In the genomic region with DNA sequence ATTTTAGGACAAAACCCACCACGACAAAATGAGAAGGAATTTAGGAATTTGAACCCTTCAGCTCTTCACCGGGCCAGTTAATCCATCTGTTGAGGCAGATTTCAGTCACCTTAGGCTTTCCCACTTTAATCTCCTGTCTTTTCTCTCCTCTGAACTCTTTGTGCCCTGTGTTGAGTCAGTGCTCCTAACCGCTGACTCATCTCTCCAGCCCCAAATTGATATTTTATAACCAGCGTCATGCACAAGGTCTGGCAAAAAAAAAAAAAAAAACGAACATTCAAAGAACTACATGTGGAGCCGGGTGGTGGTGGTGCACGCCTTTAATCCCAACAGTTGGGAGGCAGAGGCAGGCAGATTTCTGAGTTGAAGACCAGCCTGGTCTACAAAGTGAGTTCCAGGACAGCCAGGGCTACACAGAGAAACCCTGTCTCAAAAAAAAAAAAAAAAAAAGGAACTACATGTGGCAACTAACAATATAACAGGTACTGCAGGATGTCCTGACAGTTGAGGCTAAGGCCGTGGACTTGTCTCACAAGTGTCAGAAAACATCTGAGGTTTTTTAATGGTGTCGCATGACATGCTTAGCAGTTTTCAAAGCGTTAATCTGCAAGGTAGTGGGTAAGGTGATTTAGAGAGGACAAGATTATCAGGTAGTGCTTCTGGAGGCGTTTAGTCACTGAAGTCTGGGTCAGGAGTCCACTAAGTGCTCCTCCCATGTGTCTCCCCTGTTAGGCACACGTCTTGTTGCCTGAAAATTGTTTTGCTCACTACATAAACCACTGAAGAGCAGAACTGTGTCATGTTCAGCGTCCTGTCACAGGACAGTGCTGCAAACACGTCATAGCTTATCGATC, we compare ENCODE assay signal across 20 mouse cellular contexts. TPM values are rescaled to one million over a fixed set of nuclear protein-coding genes. Genes with fewer than 3 reads are reported as not detected.
DNase-seq lines count a peak whose midpoint lies in the region; ATAC-seq and TF ChIP-seq lines count a peak whose summit lies in the region.
"Had no signal": no experiment of that assay in that cellular context is flagged by ENCODE, and none has a peak within 500 bp of the region (broad histone marks: within the 10 kb centered on the region; RNA-seq: fewer than 3 reads in every experiment).

No protein-coding gene starts in this region.

- TF ChIP-seq CTCF in G1E (IDR thresholded peaks at IDR 0.05; ENCODE audit: low read depth, low read length), result no peak

- peak; percentile 57 for ATAC-seq in G1E (ENCODE audit: extremely low read depth, insufficient number of reproducible peaks, low FRiP score, poor library complexity, severe bottlenecking)
- ATAC-seq in intestine, embryonic 16.5 days, result peak; percentile 69; the same call in 1 of the 2 replicates
- ATAC-seq: forebrain, embryonic 14.5 days had no signal

- no peak overlapping the region for H3K9ac ChIP-seq in intestine, embryonic 16.5 days (ENCODE audit: low read depth, low read length)
- H3K9ac ChIP-seq: embryonic facial prominence, embryonic 15.5 days; heart, embryonic 13.5 days; hindbrain, embryonic 13.5 days had no signal

- H3K4me3 ChIP-seq in G1E (ENCODE audit: low read depth, low read length), result no peak overlapping the region
- H3K4me3 ChIP-seq in intestine, embryonic 16.5 days (ENCODE audit: low read length), result no peak overlapping the region
- H3K4me3 ChIP-seq: embryonic facial prominence, embryonic 15.5 days; heart, embryonic 13.5 days; hindbrain, embryonic 13.5 days; left cerebral cortex, adult 2 months; midbrain, embryonic 10.5 days had no signal

- WGBS in intestine, embryonic 16.5 days, result 77% methylated on average over 15 of the region's 15 CpGs

- H3K27ac ChIP-seq in intestine, embryonic 16.5 days (ENCODE audit: low read length), result no peak overlapping the region
- H3K27ac ChIP-seq: embryonic facial prominence, embryonic 15.5 days; heart, embryonic 13.5 days; hindbrain, embryonic 13.5 days; left cerebral cortex, adult 2 months; macrophage; midbrain, embryonic 10.5 days had no signal

- H3K4me2 ChIP-seq in intestine, embryonic 16.5 days (ENCODE audit: low read depth, low read length), result no peak overlapping the region
- H3K4me2 ChIP-seq: embryonic facial prominence, embryonic 15.5 days; heart, embryonic 13.5 days; hindbrain, embryonic 13.5 days had no signal

- H3K9me3 ChIP-seq in G1E (replicated peaks), result no peaks in the 10 kb centered on the region
- H3K9me3 ChIP-seq in intestine, embryonic 16.5 days (ENCODE audit: control insufficient read depth, low read length), result no peaks in the 10 kb centered on the region
- H3K9me3 ChIP-seq: embryonic facial prominence, embryonic 15.5 days; heart, embryonic 13.5 days; hindbrain, embryonic 13.5 days; midbrain, embryonic 10.5 days had no signal

- H3K36me3 ChIP-seq in G1E (replicated peaks), result peaks cover 15% of the 10 kb centered on the region
- H3K36me3 ChIP-seq in intestine, embryonic 16.5 days (ENCODE audit: control insufficient read depth, insufficient read depth, low read length), result no peaks in the 10 kb centered on the region; the same call in 1 of the 2 replicates

- no peaks in the 10 kb centered on the region for H3K27me3 ChIP-seq in G1E (ENCODE audit: insufficient read depth, low read length)
- H3K27me3 ChIP-seq in intestine, embryonic 16.5 days (replicated peaks; ENCODE audit: control insufficient read depth, insufficient read depth, low read length), result no peaks in the 10 kb centered on the region
- H3K27me3 ChIP-seq: embryonic facial prominence, embryonic 15.5 days; heart, embryonic 13.5 days; hindbrain, embryonic 13.5 days had no signal

- H3K4me1 ChIP-seq in G1E (ENCODE audit: insufficient read depth, low read depth, low read length), result peaks cover 9% of the 10 kb centered on the region
- no peaks in the 10 kb centered on the region for H3K4me1 ChIP-seq in intestine, embryonic 16.5 days (ENCODE audit: control insufficient read depth, insufficient read depth, low read length)
- H3K4me1 ChIP-seq: embryonic facial prominence, embryonic 15.5 days; heart, embryonic 13.5 days; hindbrain, embryonic 13.5 days; midbrain, embryonic 10.5 days had no signal

- peak; percentile 14 for DNase-seq in adrenal gland, postnatal 14 days
- DNase-seq in adrenal gland, postnatal 10 days, result no peak
- DNase-seq in 3134 (ENCODE audit: extremely low read depth, insufficient read length, low spot score) (peak; percentile 55), G1E (ENCODE audit: low spot score) (no peak), liver (no peak)
- no peak for DNase-seq in thymus, postnatal 0 days (ENCODE audit: low spot score)
- DNase-seq: adrenal gland, adult 8-10 months; cerebellum, adult 8-10 months; cerebellum, postnatal 36 days; heart, adult 18-20 months; kidney, postnatal 4 days; left cerebral cortex, postnatal 4 days had no signal

RNA-seq across cellular contexts. Expression of a gene that starts 11.7 kb away (rescaled TPM):
- 30.8 and 34.5 TPM in 2 replicates for total RNA-seq in adrenal gland, postnatal 14 days (2021)
- 10 to 100 TPM; 30.4 to 34.5 TPM for total RNA-seq in adrenal gland, postnatal 10 days (2021)
- total RNA-seq in G1E (2014; fragmentation: Nextera tagmentation) (6.4 and 8.6 TPM in 2 replicates), G1E (2017) (8.7 and 10.4 TPM in 2 replicates)
- 1.4 TPM in 2 replicates for polyA plus RNA-seq in G1E (2012)
- polyA plus RNA-seq in intestine, embryonic 16.5 days (2015; fragmentation: Nextera tagmentation; extraction: Ambion mirVana), result 31.7 and 32.4 TPM in 2 replicates
- polyA plus RNA-seq in thymus, postnatal 0 days (2015; fragmentation: Nextera tagmentation; extraction: Ambion mirVana), result 12.2 and 12.3 TPM in 2 replicates

RNA-seq across cellular contexts. Expression of a gene that starts 11.9 kb away (rescaled TPM):
- total RNA-seq in adrenal gland, postnatal 14 days (2021), result 11.4 and 11.7 TPM in 2 replicates
- 10 to 100 TPM; 13.5 to 14.7 TPM for total RNA-seq in adrenal gland, postnatal 10 days (2021)
- total RNA-seq in G1E (2014; fragmentation: Nextera tagmentation) (39.3 and 42.7 TPM in 2 replicates), G1E (2017) (40.6 and 42.8 TPM in 2 replicates)
- 17.4 and 19.0 TPM in 2 replicates for polyA plus RNA-seq in G1E (2012)
- 15.6 and 18.0 TPM in 2 replicates for polyA plus RNA-seq in intestine, embryonic 16.5 days (2015; fragmentation: Nextera tagmentation; extraction: Ambion mirVana)
- polyA plus RNA-seq in thymus, postnatal 0 days (2015; fragmentation: Nextera tagmentation; extraction: Ambion mirVana), result 18.5 and 20.2 TPM in 2 replicates

RNA-seq across cellular contexts. Expression of a gene that starts 29.4 kb away (rescaled TPM):
- 859 and 881 TPM in 2 replicates for total RNA-seq in adrenal gland, postnatal 14 days (2021)
- 100 to 1,000 TPM; 725 to 758 TPM for total RNA-seq in adrenal gland, postnatal 10 days (2021)
- total RNA-seq in G1E (2014; fragmentation: Nextera tagmentation) (375 and 407 TPM in 2 replicates), G1E (2017) (297 and 310 TPM in 2 replicates)
- polyA plus RNA-seq in G1E (2012), result 508 and 619 TPM in 2 replicates
- 743 and 812 TPM in 2 replicates for polyA plus RNA-seq in intestine, embryonic 16.5 days (2015; fragmentation: Nextera tagmentation; extraction: Ambion mirVana)
- 416 and 468 TPM in 2 replicates for polyA plus RNA-seq in thymus, postnatal 0 days (2015; fragmentation: Nextera tagmentation; extraction: Ambion mirVana)

Comparison
In these comparisons a context has a peak if more than half of its experiments do, and no peak if none do; other contexts are left out.
1. DNase-seq: peak in adrenal gland, postnatal 14 days (single experiment) and 3134 (single experiment); none in adrenal gland, postnatal 10 days (single experiment), G1E (single experiment), liver (single experiment) and thymus, postnatal 0 days (single experiment).